Mouse (Mus musculus): ENCODE results near the gene Nup93. TPM values are rescaled to one million over a fixed set of nuclear protein-coding genes. Genes with fewer than 3 reads are reported as not detected.

Nup93 gene
- total RNA-seq, 2 experiments from 2014 or later = 46.6 to 52.8 TPM

DNA sequence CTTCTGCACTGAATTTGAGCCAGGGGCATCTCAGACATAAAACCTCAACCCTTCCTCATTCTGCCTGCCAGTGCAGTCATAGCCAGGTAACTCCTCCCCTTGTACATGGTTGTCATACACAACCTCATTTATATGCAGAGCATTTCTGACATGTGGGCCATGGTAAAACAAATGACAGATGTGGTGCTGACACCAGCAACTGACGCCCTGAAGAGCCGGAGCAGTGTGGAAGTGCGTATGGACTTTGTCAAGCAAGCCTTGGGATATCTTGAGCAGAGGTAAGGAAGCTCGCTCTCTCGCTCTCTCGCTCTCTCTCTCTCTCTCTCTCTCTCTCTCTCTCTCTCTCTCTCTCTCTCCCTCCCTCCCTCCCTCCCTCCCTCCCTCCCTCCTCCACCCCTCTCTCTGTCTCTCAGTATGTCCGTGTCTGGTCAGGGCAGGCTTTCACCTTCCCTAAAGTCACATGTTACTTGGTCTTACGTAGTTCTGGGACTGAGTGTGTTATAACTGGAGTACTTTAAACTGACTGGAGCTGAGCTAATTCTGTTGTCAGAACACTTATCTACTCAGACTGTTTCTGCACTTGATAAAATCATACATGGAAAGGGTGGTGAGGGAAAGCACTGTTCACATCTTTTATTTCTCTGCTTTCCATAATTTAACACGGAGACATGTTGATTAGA, 82.1 kb downstream of the Nup93 start:
- DNase-seq (ENCODE audit: low spot score in 2 of 2) = no peak
- intact Hi-C loops (cut with DNase I) = no loop called here

- intact Hi-C loops (cut with DNase I) = no loop called here
- DNase-seq (ENCODE audit: low spot score in 2 of 2) = no peak
Observed at GRCm38 (mm10) chr8:94297101-94297500, 82.7 kb downstream of the Nup93 start.

DNA sequence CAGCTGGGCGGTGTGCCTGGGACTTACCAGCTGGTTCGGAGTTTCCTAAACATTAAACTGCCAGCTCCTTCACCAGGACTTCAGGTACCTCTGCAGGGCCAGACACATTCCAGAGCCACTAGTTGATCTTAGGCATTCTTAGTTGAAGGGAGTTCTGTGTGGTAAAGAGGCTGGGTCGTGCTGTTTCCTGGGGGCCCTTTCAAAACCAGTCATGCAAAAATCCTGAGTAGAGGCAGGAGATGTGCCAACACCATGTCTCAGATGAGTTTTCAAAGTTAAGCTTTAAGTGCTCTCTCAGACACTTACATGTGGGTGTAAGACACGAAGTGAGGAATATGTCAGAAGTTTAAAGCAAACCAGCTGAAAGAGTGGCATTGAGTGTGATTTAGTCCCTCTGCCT, 86.4 kb downstream of the Nup93 start:
- DNase-seq (ENCODE audit: low spot score in 2 of 2) = no peak
- intact Hi-C loops (cut with DNase I) = no loop called here

DNA sequence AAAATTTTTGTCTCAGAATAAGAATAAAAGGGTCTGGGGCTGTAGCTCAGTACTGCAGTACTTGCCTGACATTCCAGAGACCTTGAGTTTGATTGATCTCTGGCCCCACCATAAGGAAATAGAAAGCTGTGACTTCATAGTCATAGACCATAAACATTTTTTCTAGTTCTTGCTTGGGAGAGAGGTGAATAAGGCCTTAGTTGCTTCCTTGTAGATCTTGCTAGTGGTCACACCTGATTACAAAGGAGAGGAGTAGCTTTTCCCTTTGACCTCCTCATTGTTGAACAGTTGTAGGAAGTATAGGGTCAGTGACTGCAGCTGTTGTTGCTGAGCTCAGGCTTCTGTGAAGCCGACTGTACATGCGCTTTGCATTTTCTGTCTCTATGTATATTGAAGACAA, 90.0 kb downstream of the Nup93 start:
- intact Hi-C loops (cut with DNase I) = no loop called here
- DNase-seq (ENCODE audit: low spot score in 2 of 2) = no peak

DNA sequence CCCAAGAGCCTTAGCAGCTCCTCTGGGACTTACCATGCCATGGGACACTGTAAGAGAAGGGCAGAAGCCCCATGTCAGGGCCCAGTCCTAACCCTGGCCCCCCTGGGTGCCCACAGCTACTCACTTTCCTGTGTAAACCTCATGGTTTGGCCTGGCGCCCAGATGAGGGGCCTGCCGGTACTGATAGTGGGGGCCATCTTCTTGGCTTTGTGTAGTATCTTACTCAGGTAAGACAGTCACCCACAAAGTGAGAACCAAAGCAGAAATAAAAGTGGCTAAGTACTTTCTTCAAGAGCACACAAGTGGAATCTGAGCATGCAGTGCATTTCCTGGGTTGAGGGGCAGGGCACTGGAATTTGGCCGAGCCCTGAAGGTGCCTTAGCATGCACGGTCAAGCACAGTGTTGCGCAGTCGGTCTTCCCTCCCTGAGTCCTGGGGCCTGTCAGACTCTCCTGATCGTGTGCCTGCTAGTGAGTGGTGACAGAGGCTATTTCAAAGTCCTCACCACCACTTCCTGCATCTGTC, 92.7 kb downstream of the Nup93 start:
- DNase-seq (ENCODE audit: low spot score in 2 of 2) = no peak
- intact Hi-C loops (cut with DNase I) = no loop called here

DNA sequence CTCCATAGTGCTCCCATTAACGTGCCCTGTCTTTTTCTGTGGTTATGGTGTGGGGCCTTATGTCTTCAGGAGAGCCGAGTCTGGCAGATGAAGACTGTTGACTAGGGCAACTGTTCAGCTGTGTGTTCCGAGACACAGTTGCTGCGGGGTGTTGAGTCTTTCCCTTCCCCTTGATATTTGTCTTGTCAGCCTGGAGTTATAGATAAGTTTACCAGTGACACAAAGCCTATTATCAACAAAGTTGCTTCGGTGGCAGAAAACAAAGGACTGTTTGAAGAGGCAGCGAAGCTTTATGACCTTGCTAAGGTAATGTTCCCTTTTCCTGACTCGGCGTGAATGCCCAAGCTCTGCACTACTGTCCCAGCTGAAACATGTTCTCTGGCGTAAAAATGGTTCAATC, 93.3 kb downstream of the Nup93 start:
- intact Hi-C loops (cut with DNase I) = no loop called here
- no peak for DNase-seq (ENCODE audit: low spot score in 2 of 2)

GRCm38 (mm10) chr8:94314069-94314468, 99.7 kb downstream of the Nup93 start:
- intact Hi-C loops (cut with DNase I) = no loop called here
- no peak for DNase-seq (ENCODE audit: low spot score in 2 of 2)

GRCm38 (mm10) chr8:94317249-94317648, 102.9 kb downstream of the Nup93 start:
- intact Hi-C loops (cut with DNase I) = no loop called here
- no peak for DNase-seq (ENCODE audit: low spot score in 2 of 2)

DNA sequence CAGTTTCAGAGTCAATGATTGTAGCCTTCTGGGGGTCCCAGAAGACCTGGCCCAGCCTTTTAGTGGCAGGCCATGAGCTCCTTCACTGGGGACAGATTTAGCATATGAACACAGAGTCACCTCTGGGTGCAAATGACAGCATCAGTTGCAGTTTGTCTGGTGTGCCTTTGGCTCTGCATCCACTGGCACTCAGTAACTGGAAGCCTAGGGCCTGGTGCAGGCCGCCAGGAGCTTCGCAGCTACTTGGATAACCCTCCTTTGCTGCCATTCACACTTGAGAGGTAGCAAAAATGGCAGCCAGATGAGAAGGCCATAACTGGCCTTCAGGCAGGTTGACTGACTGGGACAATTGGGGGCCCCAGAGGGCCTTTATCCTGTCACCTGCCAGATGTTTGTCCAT, 103.3 kb downstream of the Nup93 start:
- no peak for DNase-seq (ENCODE audit: low spot score in 2 of 2)
- intact Hi-C loops (cut with DNase I) = no loop called here

- DNase-seq (ENCODE audit: low spot score in 2 of 2) = no peak
- intact Hi-C loops (cut with DNase I) = no loop called here
Observed at GRCm38 (mm10) chr8:94320036-94320435, 105.7 kb downstream of the Nup93 start.

DNA sequence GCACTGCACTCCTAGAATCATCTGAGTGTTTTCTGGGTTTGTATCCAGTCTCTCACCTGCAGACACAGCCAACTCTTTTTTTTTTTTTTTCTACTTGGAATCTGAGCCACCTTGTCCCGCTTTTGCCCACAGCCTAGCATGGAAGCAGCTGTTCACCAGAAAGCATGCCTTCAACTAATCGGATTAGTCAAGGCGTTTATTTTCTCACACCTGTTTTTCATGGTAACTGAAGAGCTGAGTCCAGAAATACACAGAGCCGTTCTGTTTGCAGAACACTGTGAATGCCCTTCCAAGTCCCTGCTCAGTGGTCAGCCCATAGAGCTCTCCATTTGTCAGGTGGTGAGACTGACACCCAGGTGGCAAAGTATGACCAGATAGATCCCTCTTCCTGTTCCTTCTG, 107.7 kb downstream of the Nup93 start:
- intact Hi-C loops (cut with DNase I) = no loop called here
- DNase-seq (ENCODE audit: low spot score in 2 of 2) = no peak

- intact Hi-C loops (cut with DNase I) = no loop called here
- no peak for DNase-seq (ENCODE audit: low spot score in 2 of 2)
Observed at GRCm38 (mm10) chr8:94323041-94323440, 108.7 kb downstream of the Nup93 start.

- no peak for DNase-seq (ENCODE audit: low spot score in 2 of 2)
- intact Hi-C loops (cut with DNase I) = no loop called here
Observed at GRCm38 (mm10) chr8:94324071-94324470, 109.7 kb downstream of the Nup93 start.

- intact Hi-C loops (cut with DNase I) = no loop called here
- DNase-seq (ENCODE audit: low spot score in 2 of 2) = no peak
Observed at GRCm38 (mm10) chr8:94326016-94326415, 111.7 kb downstream of the Nup93 start.

GRCm38 (mm10) chr8:94328932-94329728, 114.8 kb downstream of the Nup93 start, which contains the start of gene Slc12a3:
TSS of gene Slc12a3 (plus strand) at chr8:94329201.
- DNase-seq (ENCODE audit: low spot score in 2 of 2) = no peak
- intact Hi-C loops (cut with DNase I) = no loop called here

DNA sequence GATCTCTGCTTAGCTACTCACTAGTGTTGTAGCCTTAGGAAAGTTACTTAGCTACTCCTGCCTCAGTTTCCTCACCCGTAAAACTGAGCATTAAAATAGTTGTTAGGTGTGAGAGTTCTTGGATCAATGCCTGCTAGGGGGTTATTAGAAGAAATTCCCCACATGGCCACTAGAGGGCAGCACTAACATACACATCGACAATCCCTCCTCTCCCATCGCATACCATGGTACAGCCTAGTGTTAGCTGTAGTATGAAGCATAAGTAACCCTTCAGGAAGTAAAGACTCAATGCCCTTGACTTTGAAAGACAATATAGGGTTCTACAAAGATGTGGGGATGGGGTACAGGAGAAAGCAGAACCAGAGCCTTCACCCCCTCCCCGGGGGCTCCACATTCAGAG, 116.4 kb downstream of the Nup93 start:
- peak; percentile 69 to 77 for DNase-seq (ENCODE audit: low spot score in 2 of 2)
- intact Hi-C loops (cut with DNase I) = loop anchor here (5.0 to 10.0 kb wide), 3 partner anchors 157 to 374 kb away; no protein-coding TSS in a partner anchor

- DNase-seq (ENCODE audit: low spot score in 2 of 2) = no peak
- intact Hi-C loops (cut with DNase I) = loop anchor here (5.0 to 10.0 kb wide), 3 partner anchors 154 to 371 kb away; no protein-coding TSS in a partner anchor
Observed at GRCm38 (mm10) chr8:94333345-94333744, 119.0 kb downstream of the Nup93 start.

GRCm38 (mm10) chr8:94337559-94337958, 123.2 kb downstream of the Nup93 start:
- intact Hi-C loops (cut with DNase I) = loop anchor here (10.0 kb wide), 2 partner anchors 247 to 367 kb away; no protein-coding TSS in a partner anchor
- no peak for DNase-seq (ENCODE audit: low spot score in 2 of 2)

DNA sequence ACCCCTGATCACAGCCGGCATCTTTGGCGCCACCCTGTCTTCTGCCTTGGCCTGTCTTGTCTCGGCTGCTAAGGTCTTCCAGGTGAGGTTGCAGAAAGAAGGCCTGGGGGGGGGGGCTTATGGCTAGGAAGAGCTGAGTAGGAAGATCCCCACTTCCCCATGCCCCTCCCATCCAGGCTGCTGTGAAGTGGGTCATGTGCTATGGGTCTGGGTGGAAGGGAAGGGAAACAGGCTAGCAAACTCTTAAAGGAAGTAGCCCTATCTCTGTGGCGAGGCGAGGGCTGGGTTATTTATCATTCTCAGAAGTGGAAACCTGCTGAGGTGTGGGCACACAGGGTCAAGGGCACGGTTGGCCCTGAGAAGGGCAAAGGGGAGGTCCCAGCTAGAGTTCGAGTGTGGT, 126.4 kb downstream of the Nup93 start:
- DNase-seq (ENCODE audit: low spot score in 2 of 2) = no peak
- intact Hi-C loops (cut with DNase I) = loop anchor here (5.0 kb wide), 1 partner anchor 47 kb away; the partner anchor contains the start of gene Herpud1

GRCm38 (mm10) chr8:94342691-94343090, 128.3 kb downstream of the Nup93 start:
- intact Hi-C loops (cut with DNase I) = loop anchor here (2.0 to 5.0 kb wide), 2 partner anchors 45 to 54 kb away; partner anchors contain the start of gene Herpud1

More at GRCm38 (mm10) chr8:94342691-94343090, 128.3 kb downstream of the Nup93 start:
- no peak for DNase-seq (ENCODE audit: low spot score in 2 of 2)

Measured in left cerebral cortex, postnatal 14 days (tissue).